Mouse (Mus musculus) lung, postnatal 0 days (tissue): ENCODE results near the gene Arid5b. TPM values are rescaled to one million over a fixed set of nuclear protein-coding genes. Genes with fewer than 3 reads are reported as not detected.

ENCODE experiments used
- ATAC-seq: fragments of 200-750 bp; cut with Nextera tagmentation; 2 replicates; pipeline ENCODE4 v1.8.0; 2017; ENCODE audit warnings: moderate library complexity
- DNase-seq: peaks from one replicate; pipeline ENCODE4 v3.0.0-alpha.2; 2016; ENCODE audit warnings: low spot score
- H3K27ac ChIP-seq: fragments of 300-500 bp; sonication (generic); 2 replicates; pipeline ENCODE4 v1.5.1; 2014; ENCODE audit warnings: antibody characterized with exemption, mild to moderate bottlenecking, low read length, mixed read lengths
- H3K27me3 ChIP-seq: fragments of 300-500 bp; sonication (generic); replicated peaks from 2 replicates; pipeline ENCODE4 v1.6.1; 2014; ENCODE audit warnings: low read length, mixed read lengths; ENCODE audit not compliant: insufficient read depth
- H3K36me3 ChIP-seq: fragments of 300-500 bp; sonication (generic); 2 replicates; pipeline ENCODE4 v1.6.1; 2014; ENCODE audit warnings: low read length, mixed read lengths; ENCODE audit not compliant: insufficient read depth
- H3K4me1 ChIP-seq: fragments of 300-500 bp; sonication (generic); 2 replicates; pipeline ENCODE4 v1.6.1; 2014; ENCODE audit warnings: antibody characterized with exemption, low read depth, low read length, mixed read lengths; ENCODE audit not compliant: insufficient read depth
- H3K4me2 ChIP-seq: fragments of 300-500 bp; sonication (generic); replicated peaks from 2 replicates; pipeline ENCODE4 v1.6.1; 2014; ENCODE audit warnings: low read depth, mild to moderate bottlenecking, low read length, moderate library complexity, mixed read lengths
- H3K4me3 ChIP-seq: fragments of 300-500 bp; sonication (generic); 2 replicates; pipeline ENCODE4 v1.5.1; 2014; ENCODE audit warnings: low read depth, low read length
- H3K9ac ChIP-seq: fragments of 300-500 bp; sonication (generic); replicated peaks from 2 replicates; pipeline ENCODE4 v1.6.1; 2014; ENCODE audit warnings: low read depth, mild to moderate bottlenecking
- H3K9me3 ChIP-seq: fragments of 300-500 bp; sonication (generic); 2 replicates; pipeline ENCODE4 v1.6.1; 2016; ENCODE audit warnings: low read length, mixed read lengths
- CTCF ChIP-seq: IDR thresholded peaks from 2 replicates; pipeline ENCODE4 v1.5.1; 2016; ENCODE audit warnings: antibody characterized with exemption, mild to moderate bottlenecking
- EP300 ChIP-seq: IDR thresholded peaks from 2 replicates; pipeline ENCODE4 v1.6.1; 2016; ENCODE audit warnings: antibody characterized with exemption, mild to moderate bottlenecking, control low read depth
- WGBS: fragments of 180-500 bp; shearing (Covaris S2); extraction: QIAGEN DNeasy Blood & Tissue Kit; methylation state at CpG from one replicate; pipeline ENCODE4 v1.1.7; 2014; 5-methylcytosine and 5-hydroxymethylcytosine counted together
- polyA plus RNA-seq: library from polyadenylated mRNA; unstranded; fragments of >200 nt; fragmentation: Nextera tagmentation; extraction: Ambion mirVana; gene quantifications from 2 replicates; pipeline ENCODE4 v1.2.1, GENCODE M21; 2015

Arid5b gene
- polyA plus RNA-seq, 1 experiment from 2014 or later = 42.8 TPM

GRCm38 (mm10) chr10:68263296-68263968 is 15.1 kb downstream of the Arid5b start:
- 70% methylated on average over 9 of the region's 9 CpGs for WGBS

GRCm38 (mm10) chr10:68259601-68260000 is 18.9 kb downstream of the Arid5b start:
- H3K36me3 ChIP-seq = no peaks in the 10 kb centered on the region; the same call in 1 of the 2 replicates
- no peaks in the 10 kb centered on the region for H3K27me3 ChIP-seq
- WGBS = 71% methylated on average over 4 of the region's 4 CpGs
- H3K4me3 ChIP-seq = no peak overlapping the region
- no peak for TF ChIP-seq EP300
- no peak for TF ChIP-seq CTCF
- no peak overlapping the region for H3K27ac ChIP-seq
- H3K9ac ChIP-seq = no peak overlapping the region
- ATAC-seq (no peak), DNase-seq (no peak)
- H3K4me1 ChIP-seq = no peaks in the 10 kb centered on the region
- H3K4me2 ChIP-seq = no peak overlapping the region
- H3K9me3 ChIP-seq = no peaks in the 10 kb centered on the region

More at GRCm38 (mm10) chr10:68263296-68263968, 15.1 kb downstream of the Arid5b start:
- DNase-seq (no peak), ATAC-seq (no peak)
- no peaks in the 10 kb centered on the region for H3K4me1 ChIP-seq
- no peaks in the 10 kb centered on the region; the same call in 1 of the 2 replicates for H3K36me3 ChIP-seq
- H3K9me3 ChIP-seq = no peaks in the 10 kb centered on the region
- TF ChIP-seq CTCF (no peak), EP300 (no peak)
- H3K9ac ChIP-seq = no peak overlapping the region
- no peak overlapping the region for H3K4me3 ChIP-seq
- no peaks in the 10 kb centered on the region for H3K27me3 ChIP-seq
- no peak overlapping the region for H3K4me2 ChIP-seq
- no peak overlapping the region for H3K27ac ChIP-seq

GRCm38 (mm10) chr10:68257358-68258056 is 21.0 kb downstream of the Arid5b start:
- no peak for ATAC-seq
- no peak for TF ChIP-seq EP300
- TF ChIP-seq CTCF = no peak
- DNase-seq = no peak
- Histone ChIP-seq H3K4me2 (no peak overlapping the region), H3K27me3 (no peaks in the 10 kb centered on the region), H3K9ac (no peak overlapping the region), H3K36me3 (no peaks in the 10 kb centered on the region), H3K9me3 (no peaks in the 10 kb centered on the region), H3K4me1 (no peaks in the 10 kb centered on the region; the same call in 1 of the 2 replicates), H3K27ac (no peak overlapping the region), H3K4me3 (no peak overlapping the region)
- WGBS = 86% methylated on average over 10 of the region's 10 CpGs

- no peak overlapping the region for H3K4me3 ChIP-seq
- no peaks in the 10 kb centered on the region for H3K9me3 ChIP-seq
- H3K27ac ChIP-seq = no peak overlapping the region
- no peak overlapping the region for H3K4me2 ChIP-seq
- H3K9ac ChIP-seq = no peak overlapping the region
- ATAC-seq (no peak), DNase-seq (no peak)
- no peaks in the 10 kb centered on the region; the same call in 1 of the 2 replicates for H3K4me1 ChIP-seq
- no peaks in the 10 kb centered on the region for H3K36me3 ChIP-seq
- no peak for TF ChIP-seq CTCF
- H3K27me3 ChIP-seq = no peaks in the 10 kb centered on the region
- whole genome bisulfite sequencing = 65% methylated on average over 3 of the region's 3 CpGs
Measured at GRCm38 (mm10) chr10:68256134-68256533, 22.4 kb downstream of the Arid5b start.

GRCm38 (mm10) chr10:68253452-68254117 is 25.0 kb downstream of the Arid5b start:
- Histone ChIP-seq H3K27me3 (no peaks in the 10 kb centered on the region), H3K4me1 (no peaks in the 10 kb centered on the region; the same call in 1 of the 2 replicates), H3K36me3 (no peaks in the 10 kb centered on the region), H3K4me3 (no peak overlapping the region), H3K27ac (no peak overlapping the region), H3K9me3 (no peaks in the 10 kb centered on the region), H3K9ac (no peak overlapping the region), H3K4me2 (no peak overlapping the region)
- 75% methylated on average over 7 of the region's 7 CpGs for WGBS
- TF ChIP-seq CTCF (no peak), EP300 (no peak)
- DNase-seq = no peak
- ATAC-seq = no peak

- H3K27ac ChIP-seq = no peak overlapping the region
Measured at GRCm38 (mm10) chr10:68252650-68253049, 25.9 kb downstream of the Arid5b start.

More at GRCm38 (mm10) chr10:68252650-68253049, 25.9 kb downstream of the Arid5b start:
- TF ChIP-seq EP300 = no peak
- no peak for TF ChIP-seq CTCF
- Histone ChIP-seq H3K27me3 (no peaks in the 10 kb centered on the region), H3K36me3 (no peaks in the 10 kb centered on the region), H3K9ac (no peak overlapping the region), H3K4me2 (no peak overlapping the region), H3K9me3 (no peaks in the 10 kb centered on the region), H3K4me1 (peaks cover 4% of the 10 kb centered on the region; the same call in 1 of the 2 replicates), H3K4me3 (no peak overlapping the region)
- ATAC-seq (no peak), DNase-seq (no peak)
- WGBS = 78% methylated on average over 4 of the region's 4 CpGs
